Mouse (Mus musculus) thymus, postnatal 14 days (tissue): ENCODE measurements at regions not wholly inside any gene's neighbourhood (a gene's known extent, or its start where the extent isn't known, plus 50 kb on each side); places are given as distances from the start of the nearest gene placed in this dataset.

Experiments used
- DNase-seq: peaks from one replicate; pipeline ENCODE4 v3.0.0; 2021

- DNase-seq: no peak
These were observed 245.2 kb downstream of the Sv2b start for GRCm38 (mm10) chr7:75063816-75064215.

GRCm38 (mm10) chr7:75050231-75050630, 258.8 kb downstream of the Sv2b start:
- no peak for DNase-seq

GRCm38 (mm10) chr7:75049751-75050150, 259.3 kb downstream of the Sv2b start:
- DNase-seq: no peak

- DNase-seq: no peak
These were observed 260.2 kb downstream of the Sv2b start for GRCm38 (mm10) chr7:75048822-75049221.

GRCm38 (mm10) chr7:75047827-75048226, 261.2 kb downstream of the Sv2b start:
- DNase-seq: no peak

GRCm38 (mm10) chr7:75040871-75041270, 268.2 kb downstream of the Sv2b start:
- DNase-seq: no peak

DNA sequence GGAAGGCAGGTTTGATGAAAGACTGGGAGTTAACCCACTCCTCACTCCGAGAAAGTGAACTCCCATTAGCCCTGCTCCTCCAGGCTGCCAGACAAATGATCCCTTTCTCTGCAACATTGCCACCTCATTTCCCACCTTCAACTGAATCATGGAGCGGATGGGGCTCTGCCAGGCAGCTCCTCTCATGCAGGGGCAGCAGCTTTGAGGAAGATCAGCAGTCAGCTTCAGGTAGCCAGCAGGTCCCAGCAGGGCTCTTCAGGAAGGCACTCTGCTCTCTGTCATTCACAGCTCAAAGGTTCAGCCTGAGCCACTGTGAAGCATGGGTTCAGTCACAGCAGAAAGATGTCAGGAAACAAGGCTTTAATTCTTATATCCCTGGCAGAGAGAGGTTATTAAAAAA, 282.9 kb downstream of the Sv2b start:
- no peak for DNase-seq

DNA sequence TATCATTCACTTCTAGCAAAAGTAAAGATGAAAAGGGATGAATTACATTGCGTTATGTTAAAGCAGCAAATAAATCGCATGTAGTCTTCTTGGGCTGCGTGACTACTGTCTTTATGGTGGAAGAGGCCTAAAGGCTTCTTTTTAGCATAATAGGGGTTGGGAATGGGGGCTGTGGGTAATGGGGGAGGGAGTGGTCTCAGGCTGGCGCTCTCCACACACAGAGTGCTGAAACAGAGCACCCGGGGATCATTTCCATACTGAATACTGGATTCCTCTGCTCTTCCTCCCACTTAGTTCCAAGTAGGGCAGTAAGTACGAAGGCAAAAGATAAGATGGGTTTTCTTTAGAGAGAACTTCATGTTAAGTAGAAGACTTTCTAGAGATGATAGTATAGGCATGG, 287.1 kb downstream of the Sv2b start:
- DNase-seq: no peak

DNA sequence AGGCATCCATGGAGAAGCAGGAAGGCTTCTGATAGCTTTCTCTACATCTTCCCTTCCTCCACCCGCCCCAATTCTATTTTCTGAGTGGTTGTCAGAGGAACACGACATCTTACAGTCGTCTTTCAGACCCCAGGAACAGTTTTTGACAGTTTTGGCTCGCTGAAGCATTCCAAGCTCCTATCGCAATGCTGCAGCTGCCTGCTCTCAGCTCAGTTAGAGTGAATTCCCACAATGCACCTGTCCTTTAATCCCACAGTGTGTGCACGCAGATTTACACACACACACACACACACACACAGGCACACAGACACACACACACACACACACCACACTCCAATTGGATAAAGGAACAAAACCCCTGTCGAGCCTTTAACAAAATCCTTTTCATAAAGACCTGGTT, 290.4 kb downstream of the Sv2b start:
- DNase-seq: no peak

DNA sequence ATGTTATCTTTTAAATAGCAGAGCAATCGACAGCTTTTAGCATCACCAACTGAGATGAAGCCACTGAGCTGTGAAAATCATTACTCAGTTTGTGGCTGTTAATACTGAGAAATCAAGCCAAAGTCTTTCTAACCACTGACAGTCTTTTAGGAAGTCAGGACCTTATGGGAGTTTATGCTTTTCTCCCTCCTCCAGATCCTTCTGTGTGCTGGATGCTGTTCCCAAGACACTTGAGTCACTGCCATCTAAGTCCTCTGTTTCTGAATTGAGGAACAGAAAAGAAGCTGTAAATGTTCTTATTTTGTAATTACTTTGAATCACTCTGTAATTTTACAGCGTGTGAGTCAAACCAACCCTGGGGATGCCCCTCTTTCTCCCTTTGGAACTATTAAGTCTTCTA, 300.6 kb downstream of the Sv2b start:
- DNase-seq: no peak

- no peak for DNase-seq
These were observed 318.9 kb downstream of the Sv2b start for GRCm38 (mm10) chr7:74990198-74990597.

- DNase-seq: no peak
These were observed 329.6 kb downstream of the Sv2b start for GRCm38 (mm10) chr7:74979479-74979878.

DNA sequence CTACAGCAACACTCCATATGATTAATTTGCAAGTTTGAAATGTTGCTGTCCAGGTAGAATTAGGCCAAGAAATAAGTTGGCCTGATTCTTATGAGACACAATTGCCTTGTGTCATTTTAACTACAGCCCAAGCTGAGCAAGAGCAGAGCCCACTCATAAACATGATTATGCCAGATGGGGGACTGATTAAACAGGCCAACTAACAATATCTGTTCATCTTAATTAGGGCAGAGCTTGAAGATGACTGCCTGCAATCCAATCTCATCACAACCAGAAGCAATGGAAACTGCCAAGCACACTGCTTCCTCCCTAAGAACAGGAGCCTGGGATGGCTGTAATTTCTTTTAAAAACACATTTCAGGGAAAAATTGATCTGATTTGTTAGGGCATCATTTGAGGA, 333.1 kb downstream of the Sv2b start:
- no peak for DNase-seq

DNA sequence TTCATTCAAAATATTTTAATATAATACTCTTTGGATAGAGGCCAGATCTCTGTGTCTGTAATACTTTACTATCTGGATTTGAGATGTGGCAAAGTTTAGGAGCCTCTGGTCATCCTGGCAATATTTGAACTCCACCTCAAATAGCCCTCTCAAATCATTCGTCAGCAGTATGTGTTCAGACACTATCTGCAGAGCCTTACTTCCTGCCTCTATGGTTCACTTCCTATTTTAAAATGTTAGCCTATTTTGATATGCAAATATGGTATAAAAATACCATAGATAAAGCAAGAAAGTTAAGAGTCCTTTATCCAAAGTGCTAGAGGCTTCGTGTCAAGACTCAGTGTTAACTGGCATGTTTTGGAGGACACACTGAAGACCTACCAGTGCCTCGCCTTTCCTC, 334.6 kb downstream of the Sv2b start:
- DNase-seq: no peak

DNA sequence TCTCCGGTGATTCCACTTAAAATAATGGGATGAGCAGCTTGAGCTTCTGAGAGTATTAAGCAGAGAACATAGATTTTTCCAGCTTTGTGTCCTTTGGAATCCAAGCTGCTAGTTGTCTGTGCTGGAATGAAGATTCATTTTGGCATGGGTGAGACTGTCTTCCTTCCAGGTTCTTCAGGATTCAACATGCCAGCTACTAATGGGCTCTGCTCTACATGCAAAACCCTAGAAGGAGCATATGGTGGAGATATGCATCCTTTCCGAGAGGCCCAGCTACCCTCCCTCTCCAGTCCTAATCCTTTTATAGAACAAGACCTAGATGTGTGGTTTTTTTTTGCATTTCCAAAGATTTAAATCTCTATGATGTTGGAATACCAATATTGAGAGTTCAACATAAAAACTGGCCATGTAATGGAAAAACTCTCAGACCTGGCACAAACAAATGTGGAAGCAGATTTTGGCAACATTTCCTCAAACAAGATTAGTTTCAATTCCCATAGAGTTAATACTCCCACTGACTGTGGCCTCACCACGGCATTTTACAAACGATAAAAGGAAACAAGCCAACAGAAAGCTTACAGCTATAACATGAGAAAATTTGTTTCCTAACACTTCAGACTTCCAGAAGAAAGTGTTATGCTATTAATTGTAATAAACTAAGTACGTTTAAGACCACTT, 364.5 kb downstream of the Sv2b start:
- no peak for DNase-seq

- no peak for DNase-seq
These were observed 366.1 kb downstream of the Sv2b start for GRCm38 (mm10) chr7:74942917-74943316.

DNA sequence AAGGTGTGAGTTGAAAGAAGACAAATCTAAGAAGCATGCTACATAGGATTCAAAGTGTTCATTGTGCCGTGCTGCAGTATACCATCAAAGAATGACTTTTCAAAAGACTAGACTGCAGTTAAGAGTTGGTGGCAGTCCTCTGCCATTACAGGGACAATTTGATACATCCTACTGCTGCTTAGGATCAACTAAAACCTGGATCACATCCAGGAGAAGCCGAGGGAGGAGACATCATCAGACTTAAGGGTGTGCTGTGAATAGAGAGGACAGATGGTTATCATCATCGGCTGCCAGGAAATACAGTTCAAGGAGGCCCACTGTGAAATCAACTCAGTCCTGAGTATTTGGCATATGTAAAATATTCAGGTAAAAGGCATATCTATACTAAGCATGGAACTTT, 366.9 kb downstream of the Sv2b start:
- no peak for DNase-seq

DNA sequence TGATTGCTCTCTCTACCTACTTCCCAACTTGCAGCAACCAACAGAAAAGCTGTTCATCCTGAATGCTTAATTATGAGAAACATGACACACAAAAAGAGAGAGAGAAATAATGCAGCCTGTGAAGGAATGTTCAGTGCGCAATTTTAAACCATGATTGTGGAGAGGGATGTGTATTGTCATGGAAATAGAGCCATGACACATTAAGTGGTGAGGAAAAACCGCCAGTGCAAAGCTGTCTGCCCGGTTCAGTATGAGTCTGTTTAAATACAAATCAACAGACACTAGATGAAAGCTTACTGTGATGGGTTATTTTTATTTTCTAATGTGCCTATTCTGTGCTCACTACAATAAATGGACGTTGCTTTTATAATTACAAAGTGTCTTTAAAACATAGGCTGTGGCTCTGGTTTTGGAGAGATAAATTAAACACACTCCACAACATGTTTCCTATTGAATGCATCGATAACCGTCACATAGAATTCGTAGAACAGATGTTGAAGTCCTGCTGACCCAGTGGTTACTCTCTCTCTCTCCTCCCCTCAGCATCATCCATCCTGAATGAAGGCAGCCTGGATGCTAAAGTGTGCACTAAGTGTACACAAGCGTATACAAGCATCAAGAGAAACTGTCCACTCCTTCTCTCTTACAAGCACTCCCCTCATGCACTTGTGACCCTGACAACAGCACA, 374.7 kb upstream of the Slco3a1 start:
- no peak for DNase-seq

DNA sequence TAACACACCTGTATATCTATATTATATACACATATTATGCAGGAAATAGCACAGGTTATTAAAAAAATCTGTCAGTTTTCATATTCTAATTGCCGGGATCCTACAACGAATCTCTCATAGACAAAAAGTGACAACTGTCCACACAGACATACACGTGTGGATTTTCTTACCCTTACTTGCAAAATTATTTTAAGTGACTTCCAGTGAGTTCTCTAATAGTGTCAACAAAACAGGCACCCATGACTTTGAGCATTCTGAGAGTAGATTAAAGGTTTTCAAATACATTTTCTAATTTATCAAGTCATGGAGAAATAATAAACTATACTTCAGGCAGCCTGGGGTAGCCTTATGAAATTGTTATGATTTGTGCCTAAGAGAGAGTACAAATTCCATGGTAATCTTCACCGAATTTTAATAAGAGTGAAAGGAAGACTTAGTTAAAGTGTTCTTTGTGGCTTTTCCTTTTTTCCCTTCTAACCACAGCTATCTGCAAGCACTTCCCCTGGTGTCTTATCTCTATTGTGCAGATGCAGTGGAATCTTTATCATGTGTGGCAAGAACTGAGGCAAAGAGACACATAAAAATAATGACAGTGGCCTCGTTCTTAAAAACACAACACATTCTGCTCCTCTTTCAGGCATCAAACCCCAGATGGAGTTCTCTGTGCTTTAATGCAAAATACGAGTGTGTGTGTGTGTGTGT, 373.8 kb upstream of the Slco3a1 start:
- no peak for DNase-seq

DNA sequence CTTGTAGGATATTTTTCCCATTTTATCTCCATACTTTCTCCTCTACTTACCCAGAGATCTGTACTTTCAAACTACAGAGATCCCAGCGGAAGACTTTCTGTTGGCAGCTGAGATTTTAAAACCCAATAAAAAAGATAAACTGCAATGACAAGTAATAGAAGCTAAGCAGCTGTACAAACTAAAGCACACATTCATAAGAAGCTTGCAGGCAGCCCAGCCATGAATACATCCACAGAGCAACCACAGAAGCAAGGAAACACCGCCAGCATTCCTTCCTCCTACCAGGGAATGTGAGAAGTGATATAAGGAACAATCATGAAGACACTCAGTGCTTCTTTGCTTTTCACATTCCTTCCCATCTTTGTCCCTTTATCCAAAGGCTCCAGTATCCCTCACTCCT, 372.1 kb upstream of the Slco3a1 start:
- DNase-seq: no peak

- DNase-seq: no peak
These were observed 369.6 kb upstream of the Slco3a1 start for GRCm38 (mm10) chr7:74924156-74924555.

- no peak for DNase-seq
These were observed 353.9 kb upstream of the Slco3a1 start for GRCm38 (mm10) chr7:74908311-74908962.

DNA sequence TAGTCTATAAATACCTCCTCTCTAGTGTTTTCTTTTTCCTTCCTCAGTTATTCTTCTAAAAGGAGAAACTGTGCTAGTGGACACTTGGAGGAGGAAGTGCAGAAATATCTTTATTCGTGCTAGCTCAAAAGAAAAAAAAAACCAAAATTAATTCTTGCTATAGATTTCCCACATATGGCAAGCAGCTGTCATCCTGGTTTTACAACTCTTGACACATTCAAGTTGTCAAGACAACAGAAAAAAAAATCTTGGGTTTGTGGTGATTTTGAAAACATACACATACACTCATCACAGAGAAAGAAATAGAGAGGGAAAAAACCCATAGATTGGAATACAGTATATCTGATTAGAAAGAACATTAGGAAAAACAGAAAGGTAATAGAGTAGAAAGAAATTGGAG, 352.8 kb upstream of the Slco3a1 start:
- DNase-seq: no peak

- no peak for DNase-seq
These were observed 322.9 kb upstream of the Slco3a1 start for GRCm38 (mm10) chr7:74877466-74877865.
